Mouse (Mus musculus): ENCODE data around the gene Elmo1. TPM values are rescaled to one million over a fixed set of nuclear protein-coding genes. Genes with fewer than 3 reads are reported as not detected.

Gene Elmo1
- polyA plus RNA-seq, 1 experiment from 2014 or later, result 21.4 TPM

DNA sequence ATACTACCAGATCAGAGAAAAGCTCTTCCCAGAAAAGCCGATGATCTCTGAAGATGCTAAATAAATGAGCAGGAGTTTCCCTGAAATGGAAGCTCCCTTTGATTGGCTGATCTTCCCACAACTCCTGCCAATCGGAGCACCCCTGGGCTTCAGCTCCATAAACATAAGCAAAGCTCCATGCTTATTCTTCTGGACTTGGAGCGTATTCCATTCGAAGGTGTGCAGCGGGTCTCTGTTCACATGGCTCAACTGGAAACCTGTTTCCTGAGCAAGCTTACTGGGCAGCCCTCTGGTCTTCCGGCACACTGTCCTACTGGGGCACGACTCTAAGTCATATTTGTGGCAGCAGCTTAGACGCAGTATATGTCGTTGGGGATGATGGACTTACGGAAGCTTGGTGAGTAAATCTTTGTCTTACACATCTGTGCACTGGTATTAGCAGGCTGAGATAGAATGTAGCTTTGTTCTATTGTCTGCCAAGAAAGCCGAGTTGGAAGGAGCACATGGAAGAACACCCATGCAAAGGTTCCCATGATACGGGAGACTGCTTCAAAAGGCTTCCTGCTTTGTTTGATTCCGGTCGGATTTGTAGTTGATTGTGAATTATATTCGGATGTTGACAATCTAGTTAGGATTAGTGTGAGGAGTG, 382.6 kb downstream of the Elmo1 start:
- Histone ChIP-seq H3K4me2 (ENCODE audit: low read depth, low read length) (peak overlapping the region; percentile 4; the same call in 1 of the 2 replicates), H3K9ac (ENCODE audit: low read depth, low read length) (no peak overlapping the region), H3K4me3 (ENCODE audit: low read depth, low read length) (no peak overlapping the region), H3K9me3 (ENCODE audit: control insufficient read depth, low read length) (no peaks in the 10 kb centered on the region), H3K27me3 (replicated peaks; ENCODE audit: control insufficient read depth, insufficient read depth, low read length) (no peaks in the 10 kb centered on the region), H3K27ac (replicated peaks; ENCODE audit: low read depth, low read length) (no peak overlapping the region), H3K36me3 (ENCODE audit: control insufficient read depth, insufficient read depth, low read length) (no peaks in the 10 kb centered on the region), H3K4me1 (ENCODE audit: control insufficient read depth, insufficient read depth, low read length) (no peaks in the 10 kb centered on the region; the same call in 1 of the 2 replicates)
- DNase-seq (ENCODE audit: low spot score), result peak; percentile 38
- peak; percentile 53; the same call in 1 of the 2 replicates for ATAC-seq (ENCODE audit: low read depth)
- WGBS, result 76% methylated on average over 15 of the region's 15 CpGs

DNA sequence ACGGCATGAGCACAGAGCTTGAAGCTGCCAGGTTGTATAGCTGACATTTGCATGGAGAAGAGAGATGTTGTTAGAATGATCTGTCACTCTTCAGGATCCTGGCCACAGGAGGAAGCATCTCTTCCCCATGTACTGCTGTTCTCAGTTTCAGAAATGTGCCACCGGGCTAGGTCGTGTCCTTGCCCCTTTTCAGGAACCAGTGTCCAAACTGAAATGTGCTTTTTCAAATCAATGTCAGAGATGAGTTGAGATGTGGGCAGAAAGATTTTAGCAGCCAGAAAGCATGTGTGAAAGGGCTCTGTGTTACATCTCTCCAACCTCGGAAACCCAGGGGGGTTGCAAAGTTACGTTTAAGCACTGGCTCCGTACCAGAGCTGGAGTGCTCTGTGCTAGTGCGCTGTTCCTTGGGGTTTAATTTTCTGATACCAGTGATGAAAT, 383.3 kb downstream of the Elmo1 start:
- WGBS, result 62% methylated on average over 7 of the region's 7 CpGs
- no peak for DNase-seq (ENCODE audit: low spot score)
- no peaks in the 10 kb centered on the region for H3K36me3 ChIP-seq (ENCODE audit: control insufficient read depth, insufficient read depth, low read length)
- H3K4me3 ChIP-seq (ENCODE audit: low read depth, low read length), result no peak overlapping the region
- no peak overlapping the region for H3K27ac ChIP-seq (replicated peaks; ENCODE audit: low read depth, low read length)
- no peaks in the 10 kb centered on the region; the same call in 1 of the 2 replicates for H3K4me1 ChIP-seq (ENCODE audit: control insufficient read depth, insufficient read depth, low read length)
- peak overlapping the region; percentile 4; the same call in 1 of the 2 replicates for H3K4me2 ChIP-seq (ENCODE audit: low read depth, low read length)
- H3K9me3 ChIP-seq (ENCODE audit: control insufficient read depth, low read length), result no peaks in the 10 kb centered on the region
- no peaks in the 10 kb centered on the region for H3K27me3 ChIP-seq (replicated peaks; ENCODE audit: control insufficient read depth, insufficient read depth, low read length)
- no peak overlapping the region for H3K9ac ChIP-seq (ENCODE audit: low read depth, low read length)
- ATAC-seq (ENCODE audit: low read depth), result no peak

DNA sequence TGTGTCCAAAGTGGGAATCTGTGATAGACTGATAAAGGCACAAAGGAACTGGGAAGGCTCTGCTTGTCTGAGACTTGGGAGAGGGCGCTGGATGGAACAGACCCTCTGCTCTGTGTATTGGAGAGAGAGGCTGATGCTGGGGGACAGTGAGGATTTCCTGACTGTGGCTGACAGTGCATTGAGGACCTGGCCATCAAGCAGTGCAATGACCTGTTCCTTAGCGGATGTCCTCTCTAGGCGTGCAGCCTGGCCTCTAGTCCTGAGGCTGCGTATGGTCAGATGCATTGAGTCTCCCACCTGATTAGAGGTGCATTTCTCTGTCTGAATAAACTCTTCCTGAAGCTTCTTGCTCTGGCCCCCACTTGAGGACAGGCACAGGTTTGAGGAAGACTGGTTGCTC, 384.2 kb downstream of the Elmo1 start:
- Histone ChIP-seq H3K27me3 (replicated peaks; ENCODE audit: control insufficient read depth, insufficient read depth, low read length) (no peaks in the 10 kb centered on the region), H3K4me1 (ENCODE audit: control insufficient read depth, insufficient read depth, low read length) (no peaks in the 10 kb centered on the region; the same call in 1 of the 2 replicates), H3K4me2 (ENCODE audit: low read depth, low read length) (no peak overlapping the region), H3K36me3 (ENCODE audit: control insufficient read depth, insufficient read depth, low read length) (no peaks in the 10 kb centered on the region), H3K4me3 (ENCODE audit: low read depth, low read length) (no peak overlapping the region; the same call in 1 of the 2 replicates), H3K9ac (ENCODE audit: low read depth, low read length) (no peak overlapping the region), H3K27ac (replicated peaks; ENCODE audit: low read depth, low read length) (no peak overlapping the region), H3K9me3 (ENCODE audit: control insufficient read depth, low read length) (no peaks in the 10 kb centered on the region)
- no peak for ATAC-seq (ENCODE audit: low read depth)
- 98% methylated on average over 4 of the region's 4 CpGs for WGBS
- DNase-seq (ENCODE audit: low spot score), result no peak

DNA sequence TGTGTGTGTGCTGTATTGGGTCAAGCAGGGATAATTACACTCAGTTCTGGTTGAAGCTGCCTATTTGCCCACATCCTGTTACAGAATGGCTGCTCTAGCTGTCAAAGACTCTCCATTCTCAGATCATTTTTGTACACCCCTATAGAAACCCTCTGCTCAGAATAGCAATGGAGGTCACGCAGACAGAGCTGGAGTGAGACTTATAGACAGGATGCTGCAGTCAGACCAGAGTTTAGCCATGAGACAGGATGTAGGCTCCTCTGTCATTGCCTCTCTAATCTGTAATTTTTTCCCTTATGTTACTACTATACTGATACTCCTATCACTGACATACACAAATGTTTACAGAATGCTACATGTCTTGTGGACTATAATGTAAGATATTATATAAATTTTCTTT, 391.4 kb downstream of the Elmo1 start:
- Histone ChIP-seq H3K27ac (replicated peaks; ENCODE audit: low read depth, low read length) (no peak overlapping the region), H3K4me1 (ENCODE audit: control insufficient read depth, insufficient read depth, low read length) (no peaks in the 10 kb centered on the region), H3K9ac (ENCODE audit: low read depth, low read length) (no peak overlapping the region), H3K4me3 (ENCODE audit: low read depth, low read length) (no peak overlapping the region), H3K36me3 (ENCODE audit: control insufficient read depth, insufficient read depth, low read length) (no peaks in the 10 kb centered on the region), H3K27me3 (replicated peaks; ENCODE audit: control insufficient read depth, insufficient read depth, low read length) (no peaks in the 10 kb centered on the region), H3K9me3 (ENCODE audit: control insufficient read depth, low read length) (no peaks in the 10 kb centered on the region), H3K4me2 (ENCODE audit: low read depth, low read length) (no peak overlapping the region)
- ATAC-seq (ENCODE audit: low read depth) (no peak), DNase-seq (ENCODE audit: low spot score) (no peak)
- WGBS, result 89% methylated on average over 1 of the region's 1 CpGs

DNA sequence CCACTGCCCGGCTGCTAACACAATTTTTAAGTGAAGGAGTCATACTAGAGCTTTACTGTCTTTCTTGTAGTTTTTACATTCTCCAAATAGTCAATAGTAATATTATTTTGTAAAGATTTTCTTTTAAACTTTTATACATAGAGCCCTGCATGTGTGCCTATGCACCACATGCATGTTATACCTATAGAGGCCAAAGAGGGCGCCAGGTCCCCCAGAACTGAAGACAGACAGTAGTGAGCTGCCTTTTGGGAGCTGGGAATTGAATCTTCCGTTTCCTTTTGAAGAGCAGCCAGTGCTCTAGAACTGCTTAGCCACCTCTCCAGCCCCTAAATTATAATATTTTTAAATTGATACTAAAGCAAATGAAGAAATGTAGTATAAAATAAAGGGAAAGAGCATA, 398.7 kb downstream of the Elmo1 start:
- Histone ChIP-seq H3K4me3 (ENCODE audit: low read depth, low read length) (no peak overlapping the region), H3K4me2 (ENCODE audit: low read depth, low read length) (no peak overlapping the region), H3K4me1 (ENCODE audit: control insufficient read depth, insufficient read depth, low read length) (no peaks in the 10 kb centered on the region), H3K36me3 (ENCODE audit: control insufficient read depth, insufficient read depth, low read length) (no peaks in the 10 kb centered on the region), H3K27me3 (replicated peaks; ENCODE audit: control insufficient read depth, insufficient read depth, low read length) (no peaks in the 10 kb centered on the region), H3K9ac (ENCODE audit: low read depth, low read length) (no peak overlapping the region), H3K9me3 (ENCODE audit: control insufficient read depth, low read length) (no peaks in the 10 kb centered on the region), H3K27ac (replicated peaks; ENCODE audit: low read depth, low read length) (no peak overlapping the region)
- 72% methylated on average over 3 of the region's 3 CpGs for WGBS
- DNase-seq (ENCODE audit: low spot score), result no peak
- ATAC-seq (ENCODE audit: low read depth), result no peak

DNA sequence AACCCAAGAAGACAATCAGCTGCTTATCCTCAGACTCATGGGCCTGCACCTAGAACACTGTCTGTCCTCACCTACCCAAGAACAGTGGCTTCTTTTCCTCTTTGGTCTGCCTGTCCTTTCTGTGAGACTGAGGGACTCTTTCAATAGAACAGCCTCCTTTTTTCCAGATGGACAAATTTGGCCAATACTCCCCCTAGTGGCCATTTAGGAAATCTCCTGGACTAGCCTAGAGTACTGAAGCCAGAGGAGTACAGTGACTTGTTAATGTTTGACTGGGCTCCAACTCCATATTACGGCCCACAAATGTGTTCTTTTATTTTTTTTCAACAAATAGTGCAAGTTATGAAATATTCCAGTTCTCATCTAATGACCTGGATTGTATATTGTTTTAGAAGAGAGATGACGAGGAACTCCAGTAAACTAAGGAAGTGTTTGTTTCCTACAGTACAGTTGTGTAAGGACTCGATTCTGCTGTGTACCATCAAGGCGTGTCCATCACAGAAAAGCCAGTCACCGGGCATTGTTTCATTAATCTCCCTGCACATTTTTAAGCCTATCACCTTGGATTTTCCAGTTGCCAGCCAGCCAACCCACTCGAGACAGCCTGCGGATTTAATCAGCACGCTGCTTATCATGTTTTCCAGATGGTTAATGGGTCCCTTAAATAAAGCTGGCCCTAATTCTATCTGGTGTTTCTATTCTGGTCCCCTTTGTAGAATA, 399.5 kb downstream of the Elmo1 start:
- DNase-seq (ENCODE audit: low spot score) (peak; percentile 42), ATAC-seq (ENCODE audit: low read depth) (no peak)
- no peak overlapping the region for H3K4me2 ChIP-seq (ENCODE audit: low read depth, low read length)
- H3K9me3 ChIP-seq (ENCODE audit: control insufficient read depth, low read length), result no peaks in the 10 kb centered on the region
- no peak overlapping the region for H3K27ac ChIP-seq (replicated peaks; ENCODE audit: low read depth, low read length)
- no peak overlapping the region for H3K9ac ChIP-seq (ENCODE audit: low read depth, low read length)
- no peaks in the 10 kb centered on the region for H3K4me1 ChIP-seq (ENCODE audit: control insufficient read depth, insufficient read depth, low read length)
- no peaks in the 10 kb centered on the region for H3K27me3 ChIP-seq (replicated peaks; ENCODE audit: control insufficient read depth, insufficient read depth, low read length)
- 78% methylated on average over 8 of the region's 8 CpGs for WGBS
- no peaks in the 10 kb centered on the region for H3K36me3 ChIP-seq (ENCODE audit: control insufficient read depth, insufficient read depth, low read length)
- H3K4me3 ChIP-seq (ENCODE audit: low read depth, low read length), result no peak overlapping the region

DNA sequence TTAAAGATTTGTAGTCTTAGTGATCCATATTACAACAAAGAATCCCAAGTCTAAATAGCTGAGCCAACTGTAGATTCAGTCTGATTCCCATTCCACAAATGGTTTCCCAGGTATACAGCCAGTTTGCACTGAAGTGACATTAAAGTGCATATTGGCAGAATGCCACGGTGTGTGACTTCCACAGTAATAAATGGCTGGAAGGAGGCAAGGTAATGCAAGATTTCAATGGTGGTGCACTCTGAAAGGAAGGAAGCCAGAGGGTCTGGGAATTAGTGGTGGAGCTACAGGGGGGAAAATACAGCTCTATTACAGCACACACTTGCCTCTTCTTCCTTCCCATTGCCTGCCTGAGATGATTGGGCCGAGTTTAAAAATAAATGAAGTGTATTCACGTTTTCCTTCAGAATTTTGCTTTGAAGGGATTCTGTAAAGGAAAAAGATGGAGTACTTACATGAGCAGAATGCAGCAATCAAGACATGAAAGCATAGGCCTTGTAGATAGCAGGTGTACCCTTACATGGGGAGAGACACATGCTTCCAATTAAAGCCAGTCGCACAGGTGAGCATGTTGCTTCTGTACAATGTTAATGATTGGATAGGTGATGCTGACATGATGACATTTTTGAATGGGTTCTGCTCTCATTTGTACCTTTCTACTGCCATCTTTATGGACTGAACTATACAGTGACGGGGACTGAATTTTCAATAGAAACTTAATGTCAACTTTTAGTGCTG, 400.6 kb downstream of the Elmo1 start:
- WGBS, result 70% methylated on average over 5 of the region's 5 CpGs
- H3K4me1 ChIP-seq (ENCODE audit: control insufficient read depth, insufficient read depth, low read length), result no peaks in the 10 kb centered on the region
- DNase-seq (ENCODE audit: low spot score), result no peak

DNA sequence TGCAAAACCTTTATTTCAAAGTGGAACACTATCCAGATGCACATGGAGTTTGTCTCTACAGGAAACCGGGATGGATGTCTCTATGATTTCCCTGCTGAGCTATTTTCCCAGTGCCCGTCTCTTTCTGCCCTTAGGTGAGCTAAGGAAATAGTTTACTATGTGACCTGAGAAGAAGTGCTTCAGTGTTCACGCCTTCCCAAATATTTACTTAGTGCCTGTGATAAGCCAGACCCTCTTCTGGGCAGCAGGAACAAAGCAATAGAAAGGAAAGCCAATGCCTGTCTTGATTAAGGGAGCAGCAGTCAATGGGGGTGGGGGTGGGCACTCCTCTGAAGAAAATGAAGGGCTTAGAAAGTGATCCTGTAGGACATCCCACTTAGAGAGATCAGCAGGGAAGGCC, 401.3 kb downstream of the Elmo1 start:
- Histone ChIP-seq H3K36me3 (ENCODE audit: control insufficient read depth, insufficient read depth, low read length) (no peaks in the 10 kb centered on the region), H3K9me3 (ENCODE audit: control insufficient read depth, low read length) (no peaks in the 10 kb centered on the region), H3K4me3 (ENCODE audit: low read depth, low read length) (no peak overlapping the region), H3K4me2 (ENCODE audit: low read depth, low read length) (no peak overlapping the region), H3K27me3 (replicated peaks; ENCODE audit: control insufficient read depth, insufficient read depth, low read length) (no peaks in the 10 kb centered on the region), H3K27ac (replicated peaks; ENCODE audit: low read depth, low read length) (no peak overlapping the region), H3K4me1 (ENCODE audit: control insufficient read depth, insufficient read depth, low read length) (no peaks in the 10 kb centered on the region), H3K9ac (ENCODE audit: low read depth, low read length) (no peak overlapping the region)
- no peak for DNase-seq (ENCODE audit: low spot score)
- no peak for ATAC-seq (ENCODE audit: low read depth)
- 69% methylated on average over 3 of the region's 3 CpGs for WGBS

More for the DNA sequence above, 400.6 kb downstream of the Elmo1 start:
- no peak for ATAC-seq (ENCODE audit: low read depth)
- H3K4me3 ChIP-seq (ENCODE audit: low read depth, low read length), result no peak overlapping the region
- no peaks in the 10 kb centered on the region for H3K27me3 ChIP-seq (replicated peaks; ENCODE audit: control insufficient read depth, insufficient read depth, low read length)
- H3K9me3 ChIP-seq (ENCODE audit: control insufficient read depth, low read length), result no peaks in the 10 kb centered on the region
- no peak overlapping the region for H3K4me2 ChIP-seq (ENCODE audit: low read depth, low read length)
- no peak overlapping the region for H3K9ac ChIP-seq (ENCODE audit: low read depth, low read length)
- H3K27ac ChIP-seq (replicated peaks; ENCODE audit: low read depth, low read length), result no peak overlapping the region
- no peaks in the 10 kb centered on the region for H3K36me3 ChIP-seq (ENCODE audit: control insufficient read depth, insufficient read depth, low read length)

Measured in embryonic facial prominence, embryonic 14.5 days (tissue).